Mouse (Mus musculus): ENCODE measurements around the gene Ctsk. TPM values are rescaled to one million over a fixed set of nuclear protein-coding genes. Genes with fewer than 3 reads are reported as not detected.
"Not testable (repeated sequence)": the region's sequence is repeated elsewhere in the genome, so short reads cannot be mapped to it uniquely, and the experiment has no call there.

Gene Ctsk
- polyA plus RNA-seq, 1 experiment = 0.11 TPM

DNA sequence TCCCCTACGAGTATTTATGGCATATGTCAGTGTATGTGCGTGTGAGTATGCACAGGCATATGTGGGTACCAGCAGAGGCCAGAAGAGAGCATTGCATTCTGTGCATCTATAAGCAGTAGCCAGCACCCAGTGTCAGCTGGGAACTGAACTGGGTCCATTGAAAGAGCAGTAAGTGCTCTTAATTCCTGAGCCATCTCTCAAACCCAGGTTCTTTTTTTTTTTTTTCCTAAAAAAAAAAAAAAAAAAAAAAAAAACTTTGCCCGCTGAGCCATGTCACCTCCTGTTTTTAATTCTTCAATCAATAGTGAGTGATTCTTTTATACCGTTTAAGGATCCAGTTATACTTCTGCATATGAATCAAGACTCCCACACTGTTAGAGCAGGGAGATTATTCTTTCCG is 34.3 kb downstream of the Ctsk start:
- Histone ChIP-seq H3ac (ENCODE audit: control insufficient read depth, insufficient read length) (no peak overlapping the region), H3K4me3 (no peak overlapping the region), H3K27me3 (ENCODE audit: control insufficient read depth, insufficient read depth, insufficient read length) (no peaks in the 10 kb centered on the region), H3K4me2 (ENCODE audit: low read depth) (no peak overlapping the region), H3K36me3 (ENCODE audit: control insufficient read depth, insufficient read depth) (no peaks in the 10 kb centered on the region), H3K79me2 (ENCODE audit: control insufficient read depth, insufficient read depth) (no peaks in the 10 kb centered on the region)
- TF ChIP-seq TCF12 (IDR thresholded peaks at IDR 0.05; ENCODE audit: insufficient read depth, poor library complexity, severe bottlenecking) (no peak), MYOD1 (IDR thresholded peaks at IDR 0.05; ENCODE audit: control insufficient read depth in 1 of 3, insufficient read length in 2 of 3, low read depth in 2 of 3) (no peak), POLR2A (IDR thresholded peaks at IDR 0.05; ENCODE audit: insufficient read length, low read depth) (no peak)

DNA sequence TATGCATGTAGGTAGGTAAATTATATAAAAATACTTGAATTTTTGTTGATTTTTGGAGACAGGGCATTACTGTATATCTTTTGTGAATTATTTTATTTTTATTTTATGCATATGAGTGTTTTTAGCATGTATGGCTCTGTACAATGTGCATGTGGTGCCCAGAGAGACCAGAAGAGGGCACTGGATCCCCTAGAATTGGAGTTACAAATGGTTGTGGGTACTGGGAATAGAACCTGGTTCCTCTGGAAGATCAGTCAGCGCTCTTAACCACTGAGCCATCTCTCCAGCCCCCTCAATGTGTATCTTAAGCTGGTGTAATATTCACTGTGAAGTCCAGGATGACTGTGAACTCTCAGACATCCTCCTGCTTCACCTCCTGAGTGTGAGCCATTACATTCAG is 35.9 kb downstream of the Ctsk start:
- H3K79me2 ChIP-seq (ENCODE audit: control insufficient read depth, insufficient read depth) = no peaks in the 10 kb centered on the region
- no peak overlapping the region for H3K4me3 ChIP-seq
- no peaks in the 10 kb centered on the region for H3K36me3 ChIP-seq (ENCODE audit: control insufficient read depth, insufficient read depth)
- no peak overlapping the region for H3K4me2 ChIP-seq (ENCODE audit: low read depth)
- no peak for TF ChIP-seq MYOG (IDR thresholded peaks at IDR 0.05; ENCODE audit: control insufficient read depth in 1 of 3, insufficient read depth in 1 of 3, insufficient read length in 2 of 3, low read depth in 2 of 3)
- TF ChIP-seq TCF3 (IDR thresholded peaks at IDR 0.05; ENCODE audit: insufficient read length, low read depth) = no peak
- TF ChIP-seq POLR2A (IDR thresholded peaks at IDR 0.05; ENCODE audit: insufficient read length, low read depth) = no peak
- no peak overlapping the region for H3ac ChIP-seq (ENCODE audit: control insufficient read depth, insufficient read length)
- H3K27me3 ChIP-seq (ENCODE audit: control insufficient read depth, insufficient read depth, insufficient read length) = no peaks in the 10 kb centered on the region

DNA sequence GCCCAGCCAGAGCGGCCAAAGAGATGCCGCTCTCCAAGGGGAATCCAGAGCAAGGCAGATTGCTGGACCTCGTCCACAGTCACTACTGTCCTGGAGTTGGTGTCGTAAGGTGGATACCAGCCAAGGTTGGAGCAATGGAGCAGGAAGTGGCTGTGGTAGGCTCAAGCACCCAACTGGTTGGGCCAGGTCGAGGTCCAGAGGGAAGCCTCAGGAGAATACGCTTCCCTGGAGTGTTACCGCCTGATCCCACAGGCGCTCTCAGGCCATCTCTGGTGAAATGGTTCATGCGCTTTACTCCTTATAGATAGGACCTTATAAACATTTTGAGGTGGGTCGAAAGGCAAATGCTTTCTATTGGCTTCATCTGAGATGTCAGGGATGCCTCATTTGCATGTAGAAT is 39.9 kb downstream of the Ctsk start:
- Histone ChIP-seq H3K27me3 (ENCODE audit: control insufficient read depth, insufficient read depth, insufficient read length) (no peaks in the 10 kb centered on the region), H3K4me3 (no peak overlapping the region), H3ac (ENCODE audit: control insufficient read depth, insufficient read length) (no peak overlapping the region), H3K79me2 (ENCODE audit: control insufficient read depth, insufficient read depth) (no peaks in the 10 kb centered on the region), H3K4me2 (ENCODE audit: low read depth) (no peak overlapping the region), H3K36me3 (ENCODE audit: control insufficient read depth, insufficient read depth) (no peaks in the 10 kb centered on the region)
- TF ChIP-seq SRF (IDR thresholded peaks at IDR 0.05; ENCODE audit: control insufficient read depth, insufficient read length, low read depth) (no peak), CEBPB (IDR thresholded peaks at IDR 0.05; ENCODE audit: insufficient read depth, poor library complexity, severe bottlenecking) (no peak), TCF3 (IDR thresholded peaks at IDR 0.05; ENCODE audit: insufficient read length, low read depth) (no peak), POLR2AphosphoS2 (IDR thresholded peaks at IDR 0.05; ENCODE audit: insufficient read length, low read depth) (no peak), POLR2A (IDR thresholded peaks at IDR 0.05; ENCODE audit: insufficient read length, low read depth) (no peak), REST (IDR thresholded peaks at IDR 0.05; ENCODE audit: insufficient read depth, insufficient read length) (no peak), USF1 (IDR thresholded peaks at IDR 0.05; ENCODE audit: low read depth) (no peak), MAX (IDR thresholded peaks at IDR 0.05; ENCODE audit: low read depth) (no peak), TCF12 (IDR thresholded peaks at IDR 0.05; ENCODE audit: insufficient read depth, poor library complexity, severe bottlenecking) (no peak), MYOG (IDR thresholded peaks at IDR 0.05; ENCODE audit: control insufficient read depth in 1 of 3, insufficient read depth in 1 of 3, insufficient read length in 2 of 3, low read depth in 2 of 3) (no peak), E2F4 (IDR thresholded peaks at IDR 0.05; ENCODE audit: insufficient read depth) (no peak), MYOD1 (IDR thresholded peaks at IDR 0.05; ENCODE audit: control insufficient read depth in 1 of 3, insufficient read length in 2 of 3, low read depth in 2 of 3) (no peak)

- no peaks in the 10 kb centered on the region for H3K36me3 ChIP-seq (ENCODE audit: control insufficient read depth, insufficient read depth)
- no peaks in the 10 kb centered on the region for H3K79me2 ChIP-seq (ENCODE audit: control insufficient read depth, insufficient read depth)
- TF ChIP-seq MYOD1 (IDR thresholded peaks at IDR 0.05; ENCODE audit: control insufficient read depth in 1 of 3, insufficient read length in 2 of 3, low read depth in 2 of 3) (no peak), TCF12 (IDR thresholded peaks at IDR 0.05; ENCODE audit: insufficient read depth, poor library complexity, severe bottlenecking) (no peak), MAX (IDR thresholded peaks at IDR 0.05; ENCODE audit: low read depth) (no peak), MYOG (IDR thresholded peaks at IDR 0.05; ENCODE audit: control insufficient read depth in 1 of 3, insufficient read depth in 1 of 3, insufficient read length in 2 of 3, low read depth in 2 of 3) (no peak), REST (IDR thresholded peaks at IDR 0.05; ENCODE audit: insufficient read depth, insufficient read length) (no peak), POLR2A (IDR thresholded peaks at IDR 0.05; ENCODE audit: insufficient read length, low read depth) (no peak)
- no peak overlapping the region for H3K4me3 ChIP-seq
- H3K27me3 ChIP-seq (ENCODE audit: control insufficient read depth, insufficient read depth, insufficient read length) = no peaks in the 10 kb centered on the region
- H3ac ChIP-seq (ENCODE audit: control insufficient read depth, insufficient read length) = no peak overlapping the region
- H3K4me2 ChIP-seq (ENCODE audit: low read depth) = no peak overlapping the region
These were observed 40.8 kb downstream of the Ctsk start for GRCm38 (mm10) chr3:95539837-95540236.

DNA sequence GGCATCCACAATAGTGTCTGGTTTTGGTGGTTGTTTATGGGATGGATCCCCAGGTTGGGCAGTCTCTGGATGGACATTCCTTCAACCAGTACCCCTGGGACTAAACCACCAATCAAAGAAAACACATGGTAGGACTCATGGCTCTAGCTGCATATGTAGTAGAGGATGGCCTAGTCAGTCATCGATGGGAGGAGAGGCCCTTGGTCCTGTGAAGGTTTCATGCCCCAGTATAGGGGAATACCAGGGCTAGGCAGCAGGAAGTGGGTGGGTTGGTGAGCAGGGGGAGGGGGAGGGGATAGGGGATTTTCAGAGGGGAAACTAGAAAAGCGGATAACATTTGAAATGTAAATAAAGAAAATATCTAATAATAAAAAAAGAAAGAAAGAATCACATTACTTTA is 42.1 kb downstream of the Ctsk start:
- H3K27me3 ChIP-seq (ENCODE audit: control insufficient read depth, insufficient read depth, insufficient read length); H3K4me2 ChIP-seq (ENCODE audit: low read depth); H3K36me3 ChIP-seq (ENCODE audit: control insufficient read depth, insufficient read depth); H3ac ChIP-seq (ENCODE audit: control insufficient read depth, insufficient read length); H3K79me2 ChIP-seq (ENCODE audit: control insufficient read depth, insufficient read depth); H3K4me3 ChIP-seq: not testable (repeated sequence)

DNA sequence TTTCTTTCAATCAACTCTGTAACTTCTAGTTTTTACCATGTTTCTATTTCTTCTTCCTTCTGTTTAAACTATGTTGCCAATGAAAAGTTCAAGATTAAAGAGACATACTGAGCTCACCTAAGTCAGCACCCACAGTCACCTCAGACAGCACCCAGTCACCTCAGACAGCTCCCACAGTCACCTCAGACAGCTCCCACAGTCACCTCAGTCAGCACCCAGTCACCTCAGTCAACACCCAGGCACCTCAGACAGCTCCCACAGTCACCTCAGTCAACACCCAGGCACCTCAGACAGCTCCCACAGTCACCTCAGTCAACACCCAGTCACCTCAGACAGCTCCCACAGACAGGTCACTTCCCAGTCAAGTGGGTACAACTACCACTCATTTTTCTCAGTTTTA is 43.1 kb downstream of the Ctsk start:
- Histone ChIP-seq H3K4me2 (ENCODE audit: low read depth) (no peak overlapping the region), H3ac (ENCODE audit: control insufficient read depth, insufficient read length) (no peak overlapping the region), H3K36me3 (ENCODE audit: control insufficient read depth, insufficient read depth) (no peaks in the 10 kb centered on the region), H3K79me2 (ENCODE audit: control insufficient read depth, insufficient read depth) (no peaks in the 10 kb centered on the region), H3K27me3 (ENCODE audit: control insufficient read depth, insufficient read depth, insufficient read length) (no peaks in the 10 kb centered on the region), H3K4me3 (no peak overlapping the region)
- TF ChIP-seq TCF12 (IDR thresholded peaks at IDR 0.05; ENCODE audit: insufficient read depth, poor library complexity, severe bottlenecking) (no peak), MAX (IDR thresholded peaks at IDR 0.05; ENCODE audit: low read depth) (no peak), SRF (IDR thresholded peaks at IDR 0.05; ENCODE audit: control insufficient read depth, insufficient read length, low read depth) (no peak), POLR2AphosphoS2 (IDR thresholded peaks at IDR 0.05; ENCODE audit: insufficient read length, low read depth) (no peak), MYOD1 (IDR thresholded peaks at IDR 0.05; ENCODE audit: control insufficient read depth in 1 of 3, insufficient read length in 2 of 3, low read depth in 2 of 3) (no peak), POLR2A (IDR thresholded peaks at IDR 0.05; ENCODE audit: insufficient read length, low read depth) (no peak), CEBPB (IDR thresholded peaks at IDR 0.05; ENCODE audit: insufficient read depth, poor library complexity, severe bottlenecking) (no peak), E2F4 (IDR thresholded peaks at IDR 0.05; ENCODE audit: insufficient read depth) (no peak), TCF3 (IDR thresholded peaks at IDR 0.05; ENCODE audit: insufficient read length, low read depth) (no peak), REST (IDR thresholded peaks at IDR 0.05; ENCODE audit: insufficient read depth, insufficient read length) (no peak), MYOG (IDR thresholded peaks at IDR 0.05; ENCODE audit: control insufficient read depth in 1 of 3, insufficient read depth in 1 of 3, insufficient read length in 2 of 3, low read depth in 2 of 3) (no peak), USF1 (IDR thresholded peaks at IDR 0.05; ENCODE audit: low read depth) (no peak)
